Mouse (Mus musculus) hindbrain, embryonic 12.5 days (tissue): Measurements from ENCODE around the gene Tirap. TPM values are rescaled to one million over a fixed set of nuclear protein-coding genes. Genes with fewer than 3 reads are reported as not detected.
A peak's percentile ranks its signal among the peaks of the same experiment; 100 is the strongest.

ENCODE experiments used
- ATAC-seq: fragments of 200-750 bp; cut with Nextera tagmentation; 2 replicates; pipeline ENCODE4 v1.8.0; 2017; ENCODE audit warnings: moderate TSS enrichment; ENCODE audit not compliant: low FRiP score
- H3K27ac ChIP-seq: fragments of 300-500 bp; sonication (generic); 2 replicates; pipeline ENCODE4 v1.5.1; 2016; ENCODE audit warnings: mild to moderate bottlenecking
- H3K27me3 ChIP-seq: fragments of 300-500 bp; sonication (generic); 2 replicates; pipeline ENCODE4 v1.6.1; 2016; ENCODE audit warnings: mild to moderate bottlenecking
- H3K36me3 ChIP-seq: fragments of 300-500 bp; sonication (generic); 2 replicates; pipeline ENCODE4 v1.6.1; 2016; ENCODE audit warnings: mild to moderate bottlenecking
- H3K4me1 ChIP-seq: fragments of 300-500 bp; sonication (generic); 2 replicates; pipeline ENCODE4 v1.6.1; 2016
- H3K4me2 ChIP-seq: fragments of 300-500 bp; sonication (generic); replicated peaks from 2 replicates; pipeline ENCODE4 v1.6.1; 2016; ENCODE audit warnings: mild to moderate bottlenecking
- H3K4me3 ChIP-seq: fragments of 300-500 bp; sonication (generic); 2 replicates; pipeline ENCODE4 v1.5.1; 2016; ENCODE audit warnings: mild to moderate bottlenecking
- H3K9ac ChIP-seq: fragments of 300-500 bp; sonication (generic); 2 replicates; pipeline ENCODE4 v1.6.1; 2016; ENCODE audit warnings: mild to moderate bottlenecking, moderate library complexity
- H3K9me3 ChIP-seq: fragments of 300-500 bp; sonication (generic); replicated peaks from 2 replicates; pipeline ENCODE4 v1.6.1; 2016; ENCODE audit warnings: mild to moderate bottlenecking
- WGBS: fragments of 180-500 bp; shearing (Covaris S2); methylation state at CpG from one replicate; pipeline ENCODE4 v1.1.7; 2016; 5-methylcytosine and 5-hydroxymethylcytosine counted together
- polyA plus RNA-seq: library from polyadenylated mRNA; unstranded; fragments of >200 nt; fragmentation: Nextera tagmentation; extraction: Ambion mirVana; gene quantifications from 2 replicates; pipeline ENCODE4 v1.2.1, GENCODE M21; 2016

Tirap gene
- polyA plus RNA-seq, 1 experiment from 2014 or later: 11.9 TPM

- H3K4me2 ChIP-seq: peak within 1 kb of the TSS; percentile 89
- H3K9ac ChIP-seq: peak within 1 kb of the TSS; percentile 91
- peaks cover 55% of the 10 kb centered on the region for H3K36me3 ChIP-seq
- no peaks in the 10 kb centered on the region for H3K27me3 ChIP-seq
- H3K4me1 ChIP-seq: peaks cover 18% of the 10 kb centered on the region
- H3K9me3 ChIP-seq: no peaks in the 10 kb centered on the region
- ATAC-seq: peak; percentile 100
- H3K4me3 ChIP-seq: peak within 1 kb of the TSS; percentile 78
- peak within 1 kb of the TSS; percentile 95 for H3K27ac ChIP-seq
- WGBS: under 1% methylated on average over 72 of the region's 72 CpGs
These were observed 10.7 kb upstream of the Tirap start, which contains the start of gene Foxred1 for GRCm38 (mm10) chr9:35210542-35211474. Gene Foxred1 (minus strand): TSS chr9:35211055.

- 96% methylated on average over 2 of the region's 2 CpGs for WGBS
- no peak for ATAC-seq
- no peak overlapping the region for H3K27ac ChIP-seq
- no peak overlapping the region for H3K4me2 ChIP-seq
- H3K9me3 ChIP-seq: no peaks in the 10 kb centered on the region
- H3K9ac ChIP-seq: no peak overlapping the region
- H3K36me3 ChIP-seq: peaks cover 42% of the 10 kb centered on the region
- no peak overlapping the region for H3K4me3 ChIP-seq
- H3K4me1 ChIP-seq: peaks cover 8% of the 10 kb centered on the region
- H3K27me3 ChIP-seq: no peaks in the 10 kb centered on the region
These were observed 4.3 kb upstream of the Tirap start for GRCm38 (mm10) chr9:35204421-35204820.

DNA sequence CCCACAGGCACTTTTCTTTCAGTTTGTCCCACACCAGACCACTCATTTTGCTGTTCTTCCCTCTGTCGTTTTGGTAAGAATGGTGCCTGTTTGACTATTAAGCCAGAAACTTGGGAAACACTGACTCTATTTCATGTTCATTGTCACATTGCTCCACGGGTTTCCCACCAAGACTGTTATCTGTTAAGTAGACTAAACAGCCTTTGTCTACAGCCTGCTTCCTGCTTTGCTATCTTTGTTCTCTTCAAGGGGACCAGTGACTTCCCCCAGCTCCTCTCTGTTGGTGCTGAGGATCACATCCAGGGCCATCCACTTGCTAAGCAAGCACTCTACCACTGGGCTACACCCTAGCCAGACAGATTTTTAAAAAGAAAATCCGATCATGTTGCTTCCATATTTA lies 3.4 kb upstream of the Tirap start:
- H3K4me1 ChIP-seq: peaks cover 8% of the 10 kb centered on the region
- no peaks in the 10 kb centered on the region for H3K9me3 ChIP-seq
- no peak for ATAC-seq
- H3K27me3 ChIP-seq: no peaks in the 10 kb centered on the region
- H3K4me3 ChIP-seq: no peak overlapping the region
- no peak overlapping the region for H3K9ac ChIP-seq
- WGBS: 79% methylated on average over 3 of the region's 3 CpGs
- H3K36me3 ChIP-seq: peaks cover 42% of the 10 kb centered on the region
- H3K4me2 ChIP-seq: no peak overlapping the region
- no peak overlapping the region for H3K27ac ChIP-seq

- Histone ChIP-seq H3K27ac (no peak overlapping the region), H3K4me3 (peak overlapping the region; percentile 54), H3K9me3 (no peaks in the 10 kb centered on the region), H3K27me3 (no peaks in the 10 kb centered on the region), H3K4me1 (peaks cover 8% of the 10 kb centered on the region), H3K9ac (peak overlapping the region; percentile 69; the same call in 1 of the 2 replicates), H3K36me3 (peaks cover 14% of the 10 kb centered on the region), H3K4me2 (peak overlapping the region; percentile 64)
- 67% methylated on average over 9 of the region's 9 CpGs for WGBS
- no peak for ATAC-seq
These were observed 504 bp upstream of the Tirap start for GRCm38 (mm10) chr9:35200529-35201060.

DNA sequence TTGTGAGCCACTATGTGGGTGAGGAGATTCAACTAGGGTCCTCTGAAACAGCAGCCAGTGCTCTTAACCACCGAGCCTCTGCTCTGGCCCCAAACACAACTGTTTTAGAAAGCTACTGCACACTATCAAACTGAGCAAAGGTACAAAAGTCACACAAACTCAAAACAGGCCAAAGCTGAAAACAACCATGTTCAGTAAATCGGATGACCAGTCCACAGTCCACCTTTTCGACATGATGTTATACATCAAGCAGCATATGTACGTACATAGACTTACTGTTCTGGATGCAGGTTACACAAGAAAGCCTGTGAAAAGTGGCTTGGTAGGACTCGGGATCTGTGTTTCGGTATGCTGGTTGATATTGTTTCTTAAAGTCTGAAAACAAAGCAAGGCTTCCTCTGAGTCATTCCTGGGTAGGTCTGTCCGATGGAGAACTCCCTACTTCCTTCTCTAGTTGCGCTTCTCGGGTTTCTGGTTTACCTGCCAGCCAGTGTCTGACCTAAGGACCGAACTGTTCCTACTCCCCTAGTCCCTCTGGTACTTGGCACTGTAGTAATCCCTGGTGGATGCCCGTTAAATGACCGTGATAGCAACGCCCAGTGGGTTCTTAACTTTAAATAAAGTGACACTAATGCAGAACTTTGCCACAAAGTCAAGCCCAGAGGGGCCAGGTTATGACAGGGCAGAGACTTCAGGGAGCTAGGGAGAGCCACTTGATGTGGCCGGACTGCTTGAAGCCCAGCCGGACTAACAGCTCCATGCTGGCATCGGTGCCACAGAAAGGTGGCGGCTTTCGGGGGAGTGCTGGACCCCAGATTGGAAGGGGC lies 933 bp downstream of the Tirap start:
- H3K4me2 ChIP-seq: peak overlapping the region; percentile 64
- no peaks in the 10 kb centered on the region for H3K27me3 ChIP-seq
- peaks cover 8% of the 10 kb centered on the region for H3K4me1 ChIP-seq
- peaks cover under 1% of the 10 kb centered on the region for H3K36me3 ChIP-seq
- ATAC-seq: peak; percentile 80
- no peaks in the 10 kb centered on the region for H3K9me3 ChIP-seq
- peak overlapping the region; percentile 69 for H3K9ac ChIP-seq
- H3K4me3 ChIP-seq: peak overlapping the region; percentile 54
- 26% methylated on average over 18 of the region's 18 CpGs for WGBS
- H3K27ac ChIP-seq: no peak overlapping the region

- H3K27ac ChIP-seq: no peak overlapping the region
- ATAC-seq: no peak
- no peaks in the 10 kb centered on the region for H3K27me3 ChIP-seq
- H3K4me1 ChIP-seq: peaks cover 8% of the 10 kb centered on the region
- H3K9ac ChIP-seq: no peak overlapping the region
- 73% methylated on average over 10 of the region's 10 CpGs for WGBS
- H3K9me3 ChIP-seq: no peaks in the 10 kb centered on the region
- H3K4me3 ChIP-seq: no peak overlapping the region
- H3K4me2 ChIP-seq: no peak overlapping the region
- no peaks in the 10 kb centered on the region for H3K36me3 ChIP-seq
These were observed 1.7 kb downstream of the Tirap start for GRCm38 (mm10) chr9:35198351-35198750.

GRCm38 (mm10) chr9:35197625-35198024 lies 2.5 kb downstream of the Tirap start:
- peaks cover 8% of the 10 kb centered on the region for H3K4me1 ChIP-seq
- H3K27ac ChIP-seq: no peak overlapping the region
- H3K4me3 ChIP-seq: no peak overlapping the region
- no peak overlapping the region for H3K4me2 ChIP-seq
- no peak for ATAC-seq
- H3K9ac ChIP-seq: no peak overlapping the region
- 92% methylated on average over 3 of the region's 3 CpGs for WGBS
- H3K9me3 ChIP-seq: no peaks in the 10 kb centered on the region
- no peaks in the 10 kb centered on the region for H3K36me3 ChIP-seq
- no peaks in the 10 kb centered on the region for H3K27me3 ChIP-seq

GRCm38 (mm10) chr9:35194048-35194447 lies 6.0 kb downstream of the Tirap start:
- Histone ChIP-seq H3K27me3 (no peaks in the 10 kb centered on the region), H3K36me3 (peaks cover 11% of the 10 kb centered on the region), H3K9me3 (no peaks in the 10 kb centered on the region), H3K9ac (no peak overlapping the region), H3K27ac (no peak overlapping the region), H3K4me2 (no peak overlapping the region), H3K4me3 (no peak overlapping the region), H3K4me1 (no peaks in the 10 kb centered on the region)
- no peak for ATAC-seq
- WGBS: 93% methylated on average over 3 of the region's 3 CpGs

- no peaks in the 10 kb centered on the region for H3K9me3 ChIP-seq
- no peak for ATAC-seq
- no peak overlapping the region for H3K4me3 ChIP-seq
- H3K4me1 ChIP-seq: no peaks in the 10 kb centered on the region
- peaks cover 20% of the 10 kb centered on the region for H3K36me3 ChIP-seq
- no peak overlapping the region for H3K4me2 ChIP-seq
- no peak overlapping the region for H3K9ac ChIP-seq
- no peak overlapping the region for H3K27ac ChIP-seq
- 80% methylated on average over 11 of the region's 11 CpGs for WGBS
- no peaks in the 10 kb centered on the region for H3K27me3 ChIP-seq
These were observed 7.0 kb downstream of the Tirap start for GRCm38 (mm10) chr9:35192983-35193542.

GRCm38 (mm10) chr9:35188700-35189099 lies 11.4 kb downstream of the Tirap start:
- ATAC-seq: no peak
- Histone ChIP-seq H3K4me2 (no peak overlapping the region), H3K27me3 (no peaks in the 10 kb centered on the region), H3K9me3 (no peaks in the 10 kb centered on the region), H3K4me3 (no peak overlapping the region), H3K4me1 (no peaks in the 10 kb centered on the region), H3K36me3 (peaks cover 29% of the 10 kb centered on the region), H3K9ac (no peak overlapping the region), H3K27ac (no peak overlapping the region)
- 73% methylated on average over 22 of the region's 22 CpGs for WGBS

GRCm38 (mm10) chr9:35187351-35187903 lies 12.7 kb downstream of the Tirap start:
- H3K27me3 ChIP-seq: no peaks in the 10 kb centered on the region
- no peak overlapping the region for H3K4me3 ChIP-seq
- no peaks in the 10 kb centered on the region for H3K4me1 ChIP-seq
- ATAC-seq: no peak
- H3K9me3 ChIP-seq: no peaks in the 10 kb centered on the region
- H3K27ac ChIP-seq: no peak overlapping the region
- no peak overlapping the region for H3K9ac ChIP-seq
- peaks cover 29% of the 10 kb centered on the region for H3K36me3 ChIP-seq
- H3K4me2 ChIP-seq: no peak overlapping the region
- 87% methylated on average over 10 of the region's 10 CpGs for WGBS
